Mouse (Mus musculus) thymus, postnatal 25 days (tissue): ENCODE results near the gene Gm5415.
"Not testable (repeated sequence)": the region's sequence is repeated elsewhere in the genome, so short reads cannot be mapped to it uniquely, and the experiment has no call there.

ENCODE experiments used
- DNase-seq: peaks from one replicate; pipeline ENCODE4 v3.0.0; 2022

Gene Gm5415

DNA sequence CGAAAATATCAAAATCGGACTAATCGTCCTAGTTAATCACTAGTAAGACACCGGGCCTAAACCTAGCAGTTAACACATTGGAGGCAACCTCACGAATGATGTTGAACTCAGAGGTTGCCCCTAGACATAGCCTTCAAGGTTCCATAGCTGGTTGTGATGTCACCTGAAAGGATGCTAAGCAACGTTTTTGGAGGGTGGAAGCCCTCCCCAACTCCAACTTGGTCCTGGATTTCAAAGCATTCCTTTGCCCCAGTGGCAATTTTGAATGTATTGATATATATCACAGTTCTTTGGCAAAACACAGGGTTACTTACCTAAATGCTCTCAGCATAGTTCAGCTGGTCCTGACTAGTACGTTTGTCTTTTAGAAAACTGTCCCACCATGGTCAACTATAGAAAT, at the start of gene Gm5415:
Gene Gm5415, minus strand, starts transcription at position 101 of the 400 bp plus-strand sequence.
- DNase-seq: not testable (repeated sequence)

DNA sequence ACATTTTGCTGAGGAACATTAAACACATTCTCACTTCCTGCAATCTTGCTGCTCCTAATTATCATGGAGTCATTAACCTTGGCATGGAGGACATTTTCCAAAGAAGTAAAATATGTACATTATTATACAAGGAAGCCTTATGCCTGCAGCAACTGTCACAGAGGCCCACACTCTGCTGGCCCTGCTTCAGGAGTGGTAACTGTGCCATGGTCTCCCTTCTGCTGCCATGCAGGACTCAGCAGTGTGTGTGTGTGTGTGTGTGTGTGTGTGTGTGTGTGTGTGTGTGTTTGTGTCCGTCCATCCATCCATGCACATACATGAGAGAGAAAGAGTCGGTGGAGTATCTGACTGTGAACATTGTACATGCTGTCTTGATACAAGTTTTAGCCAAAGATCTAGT, 21.8 kb upstream of the Gm5415 start:
- DNase-seq: no peak

DNA sequence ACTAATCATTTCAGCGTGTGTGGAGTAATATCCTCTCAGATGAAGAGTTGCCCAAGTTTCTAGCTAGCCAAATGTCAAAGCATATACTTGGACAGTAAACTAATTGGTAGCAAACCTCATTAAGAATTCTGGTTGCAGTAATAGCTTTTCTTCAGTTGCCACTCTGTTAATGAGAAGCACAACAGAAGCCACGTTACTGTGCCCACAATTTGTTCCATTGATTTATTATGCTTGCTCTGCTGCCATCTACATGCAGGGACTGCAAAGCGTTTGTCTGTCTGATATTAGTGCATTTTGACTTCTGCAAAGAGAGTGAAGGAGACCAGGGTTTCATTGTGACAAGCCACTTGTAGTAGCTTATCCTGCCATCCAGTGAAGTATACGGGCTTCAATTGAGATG, 6.8 kb upstream of the Gm5415 start:
- DNase-seq: no peak

DNA sequence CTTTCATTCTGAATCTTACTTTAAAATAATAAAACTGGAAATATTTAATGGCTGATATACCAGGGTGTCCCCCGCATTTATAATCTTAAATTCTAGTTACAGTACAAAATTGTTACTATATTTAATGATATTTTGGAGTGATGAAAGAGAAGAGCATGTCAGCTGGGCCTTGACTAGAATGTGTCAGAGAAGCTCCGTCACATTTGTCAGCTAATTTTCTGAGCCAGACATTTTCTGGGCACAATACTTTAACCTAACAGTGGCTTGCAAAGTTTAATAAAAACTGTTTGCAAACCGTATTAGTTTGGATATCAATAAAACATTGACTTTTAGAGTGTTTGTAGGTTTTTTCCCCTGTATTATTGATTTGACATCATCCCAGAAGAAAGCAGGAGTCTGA, 6.4 kb upstream of the Gm5415 start:
- DNase-seq: no peak

DNA sequence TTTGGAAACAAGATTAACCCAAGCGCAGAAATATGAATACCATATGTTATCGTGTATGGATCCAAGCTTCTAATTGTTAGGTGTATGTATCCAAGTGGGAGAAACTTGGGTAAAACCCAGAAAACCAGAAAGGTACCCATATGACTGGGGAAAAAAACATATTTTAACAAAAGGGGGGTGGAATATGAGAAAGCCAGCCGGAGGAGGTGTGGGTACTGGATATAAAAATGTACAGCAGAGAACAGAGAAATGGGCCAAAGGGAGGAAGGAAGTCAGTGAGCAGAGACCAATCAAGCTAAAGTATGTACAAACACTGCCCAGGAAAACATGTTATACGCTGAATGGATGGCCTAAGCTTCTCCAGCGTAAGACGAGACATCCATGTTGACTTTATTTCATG, 43.7 kb downstream of the Gm5415 start:
- no peak for DNase-seq
